Mouse (Mus musculus): ENCODE data around the gene Cactin. TPM values are rescaled to one million over a fixed set of nuclear protein-coding genes. Genes with fewer than 3 reads are reported as not detected.
A peak's percentile ranks its signal among the peaks of the same experiment; 100 is the strongest.

The Cactin gene
- polyA plus RNA-seq, 1 experiment from 2014 or later = 30.5 TPM

DNA sequence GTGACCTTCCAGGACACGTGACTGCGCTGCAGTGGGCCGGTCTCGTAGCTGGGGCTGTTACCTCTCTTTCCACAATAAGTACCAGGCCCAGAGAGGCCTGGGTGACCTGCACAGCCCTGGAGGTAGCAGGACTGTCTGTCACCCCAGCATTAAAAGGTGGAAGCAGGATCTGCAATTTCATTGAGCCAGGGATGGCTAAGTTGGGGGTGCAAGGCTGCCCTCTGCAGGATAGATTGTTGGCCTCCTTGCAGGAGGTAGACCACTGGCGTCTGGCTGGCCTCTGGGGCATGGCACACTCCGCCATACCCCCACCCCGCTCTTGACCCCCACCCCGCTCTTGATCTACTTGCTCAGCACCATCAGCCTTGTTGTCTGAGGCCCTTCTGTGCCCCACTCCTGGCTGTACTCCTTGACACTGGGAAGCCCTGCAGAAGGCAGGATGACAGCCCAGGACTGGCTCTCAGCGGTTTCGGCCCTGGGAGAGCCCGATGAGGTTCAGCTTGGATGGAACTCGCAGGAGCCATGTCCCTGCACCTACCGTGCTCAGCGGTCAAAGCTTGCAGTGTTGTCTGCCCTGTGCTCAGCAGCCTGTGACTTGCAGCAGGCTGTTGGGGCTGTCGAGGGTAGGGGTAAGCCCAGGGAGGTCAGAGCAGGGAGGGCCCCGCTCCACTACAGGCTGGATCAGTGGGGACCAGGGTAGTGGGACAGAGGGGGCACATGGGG, 4.4 kb upstream of the Cactin start:
- no peak for ATAC-seq (replicated peaks; ENCODE audit: insufficient number of reproducible peaks, low FRiP score, low TSS enrichment, low read depth)
- H3K27ac ChIP-seq (replicated peaks; ENCODE audit: low read depth, low read length) = no peak overlapping the region
- H3K4me2 ChIP-seq (ENCODE audit: low read depth, low read length) = peak overlapping the region; percentile 36
- H3K4me1 ChIP-seq (ENCODE audit: control insufficient read depth, insufficient read depth, low read length) = peaks cover 6% of the 10 kb centered on the region
- DNase-seq (ENCODE audit: low spot score) = peak; percentile 44
- no peaks in the 10 kb centered on the region for H3K27me3 ChIP-seq (ENCODE audit: control insufficient read depth, insufficient read depth, low read length)
- peaks cover 11% of the 10 kb centered on the region for H3K36me3 ChIP-seq (replicated peaks; ENCODE audit: control insufficient read depth, insufficient read depth, low read depth, low read length)
- WGBS = 44% methylated on average over 16 of the region's 16 CpGs
- no peaks in the 10 kb centered on the region for H3K9me3 ChIP-seq (replicated peaks; ENCODE audit: control insufficient read depth, low read length)
- H3K4me3 ChIP-seq (ENCODE audit: low read depth, low read length) = 0 out of 2 replicates have a peak overlapping the region, but pooled peaks have one; percentile 8
- H3K9ac ChIP-seq (replicated peaks; ENCODE audit: low read length) = peak overlapping the region; percentile 32; the same call in 1 of the 2 replicates

DNA sequence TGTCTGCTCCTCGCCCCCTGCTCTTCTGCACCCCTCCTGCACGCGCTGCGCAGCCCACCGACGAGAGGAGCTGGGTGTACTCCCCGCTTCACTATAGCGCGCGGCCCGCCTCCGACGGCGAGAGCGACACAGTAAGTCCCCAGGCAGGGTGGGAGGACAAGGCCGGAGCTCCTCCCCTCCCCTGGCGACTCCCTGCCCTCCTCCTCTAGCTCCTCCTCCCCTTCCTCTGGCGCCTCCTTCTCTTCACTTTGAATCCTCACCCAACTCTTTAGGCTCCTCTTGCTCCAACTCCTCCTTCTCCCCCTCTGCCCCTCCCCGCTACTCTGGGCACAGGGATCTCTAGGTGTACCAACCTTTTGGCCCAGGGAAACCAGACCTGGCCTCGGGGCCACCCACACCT, 3.6 kb upstream of the Cactin start:
- H3K27me3 ChIP-seq (ENCODE audit: control insufficient read depth, insufficient read depth, low read length) = no peaks in the 10 kb centered on the region
- peak overlapping the region; percentile 36 for H3K4me2 ChIP-seq (ENCODE audit: low read depth, low read length)
- H3K4me3 ChIP-seq (ENCODE audit: low read depth, low read length) = no peak overlapping the region
- DNase-seq (ENCODE audit: low spot score) (peak; percentile 50), ATAC-seq (replicated peaks; ENCODE audit: insufficient number of reproducible peaks, low FRiP score, low TSS enrichment, low read depth) (no peak)
- no peaks in the 10 kb centered on the region for H3K9me3 ChIP-seq (replicated peaks; ENCODE audit: control insufficient read depth, low read length)
- peak overlapping the region; percentile 32 for H3K9ac ChIP-seq (replicated peaks; ENCODE audit: low read length)
- H3K27ac ChIP-seq (replicated peaks; ENCODE audit: low read depth, low read length) = no peak overlapping the region
- H3K4me1 ChIP-seq (ENCODE audit: control insufficient read depth, insufficient read depth, low read length) = peaks cover 6% of the 10 kb centered on the region
- 14% methylated on average over 20 of the region's 20 CpGs for WGBS
- peaks cover 11% of the 10 kb centered on the region for H3K36me3 ChIP-seq (replicated peaks; ENCODE audit: control insufficient read depth, insufficient read depth, low read depth, low read length)

DNA sequence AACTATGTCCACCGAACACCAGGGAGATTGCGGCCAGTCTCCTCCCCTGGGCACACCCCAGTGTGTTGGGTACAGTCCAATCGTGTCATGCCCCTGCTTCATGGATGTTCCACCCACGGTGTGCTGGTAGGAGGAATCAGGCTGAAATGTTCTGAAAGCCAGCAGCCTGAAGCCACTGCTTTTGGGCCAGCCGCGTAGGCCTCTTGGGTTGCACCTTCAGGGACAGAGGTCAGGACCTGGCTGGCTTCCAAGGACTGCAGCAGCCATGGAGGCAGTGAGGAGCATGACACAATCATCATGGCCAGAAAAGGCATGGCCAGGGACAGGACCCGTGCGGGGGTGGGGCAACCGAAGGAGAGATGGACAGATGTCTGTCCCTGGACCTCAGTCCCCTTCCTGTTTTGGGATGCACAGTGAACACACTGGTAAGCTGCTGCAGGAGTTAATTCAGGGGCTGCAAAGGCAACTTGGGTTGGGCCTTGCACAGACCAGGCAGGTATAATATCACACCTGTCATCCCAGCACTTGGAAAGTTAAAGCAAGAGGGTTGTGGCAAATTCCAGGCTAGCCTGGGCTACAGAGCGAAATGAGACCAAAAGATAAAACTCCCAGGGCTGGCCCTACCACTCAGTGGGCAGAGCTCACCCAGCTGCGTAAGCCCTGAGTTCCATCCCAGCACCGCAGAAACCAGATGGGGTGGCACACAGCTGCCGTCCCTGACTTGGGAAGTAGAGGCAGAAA, 2.1 kb upstream of the Cactin start:
- H3K9me3 ChIP-seq (replicated peaks; ENCODE audit: control insufficient read depth, low read length) = no peaks in the 10 kb centered on the region
- peaks cover 6% of the 10 kb centered on the region for H3K4me1 ChIP-seq (ENCODE audit: control insufficient read depth, insufficient read depth, low read length)
- 93% methylated on average over 13 of the region's 13 CpGs for WGBS
- no peak overlapping the region; the same call in 1 of the 2 replicates for H3K9ac ChIP-seq (replicated peaks; ENCODE audit: low read length)
- H3K36me3 ChIP-seq (replicated peaks; ENCODE audit: control insufficient read depth, insufficient read depth, low read depth, low read length) = peaks cover 7% of the 10 kb centered on the region
- H3K4me2 ChIP-seq (ENCODE audit: low read depth, low read length) = no peak overlapping the region
- H3K27ac ChIP-seq (replicated peaks; ENCODE audit: low read depth, low read length) = no peak overlapping the region
- DNase-seq (ENCODE audit: low spot score) (no peak), ATAC-seq (replicated peaks; ENCODE audit: insufficient number of reproducible peaks, low FRiP score, low TSS enrichment, low read depth) (no peak)
- H3K27me3 ChIP-seq (ENCODE audit: control insufficient read depth, insufficient read depth, low read length) = no peaks in the 10 kb centered on the region
- peak overlapping the region; percentile 96; the same call in 1 of the 2 replicates for H3K4me3 ChIP-seq (ENCODE audit: low read depth, low read length)

DNA sequence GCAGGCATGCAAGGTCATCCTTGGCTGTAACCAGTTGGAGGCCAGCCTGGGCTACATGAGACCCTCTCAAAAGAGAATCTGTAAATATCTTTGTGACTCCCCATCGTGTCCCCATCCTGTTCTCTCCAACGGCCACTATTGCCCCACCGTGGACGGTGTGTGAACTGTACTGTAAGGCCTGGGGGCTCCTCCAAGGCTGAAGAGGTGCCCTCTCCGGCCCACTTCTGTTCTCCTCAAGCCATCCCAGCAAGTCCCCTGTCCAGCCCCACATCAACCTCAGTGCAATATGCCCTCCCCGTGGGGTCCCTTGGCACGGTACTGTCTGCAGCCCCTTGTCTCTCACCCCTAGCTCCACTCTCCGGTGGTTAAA, 1.6 kb upstream of the Cactin start:
- peaks cover 9% of the 10 kb centered on the region for H3K36me3 ChIP-seq (replicated peaks; ENCODE audit: control insufficient read depth, insufficient read depth, low read depth, low read length)
- no peak for DNase-seq (ENCODE audit: low spot score)

DNA sequence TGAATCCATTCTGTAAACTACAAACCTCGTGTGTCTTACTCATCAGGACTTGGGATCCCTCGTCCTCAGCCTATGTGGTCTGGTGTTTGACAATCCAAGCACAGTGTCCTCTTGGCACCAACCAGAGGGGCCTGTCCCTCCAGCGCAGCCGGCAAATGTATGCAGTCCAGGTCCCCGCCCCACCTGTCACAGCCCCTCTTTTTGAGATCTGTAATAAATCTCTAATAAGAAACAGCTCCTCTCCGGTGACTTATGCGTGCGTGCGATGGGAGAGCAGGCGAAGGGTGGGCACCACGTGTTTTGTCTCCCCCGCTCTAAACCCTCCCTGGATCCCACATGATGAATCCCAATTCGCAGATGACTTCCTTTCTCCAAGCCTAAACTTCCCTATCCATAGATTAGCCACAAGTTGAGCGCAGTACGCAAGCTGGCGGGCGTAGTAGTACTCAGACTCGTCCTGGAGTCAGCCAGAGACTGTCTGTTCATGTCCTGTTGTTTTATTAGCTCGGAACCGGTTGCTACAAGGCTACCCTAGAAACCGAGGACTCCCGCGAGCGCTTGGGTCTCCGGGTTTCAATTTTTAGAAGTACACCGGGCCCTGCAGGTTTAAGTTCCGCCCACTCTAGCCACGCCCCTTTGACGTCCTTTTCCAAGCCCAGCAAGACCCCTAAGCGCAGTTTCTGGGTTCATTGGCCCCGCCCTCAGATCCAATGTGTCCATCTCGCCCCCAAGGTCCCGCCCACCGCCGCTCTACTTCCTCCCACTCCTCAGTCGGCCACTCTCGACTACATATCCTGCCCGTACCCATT, 958 bp upstream of the Cactin start:
- DNase-seq (ENCODE audit: low spot score) (peak; percentile 99), ATAC-seq (replicated peaks; ENCODE audit: insufficient number of reproducible peaks, low FRiP score, low TSS enrichment, low read depth) (peak; percentile 5; the same call in 1 of the 2 replicates)
- H3K9me3 ChIP-seq (replicated peaks; ENCODE audit: control insufficient read depth, low read length) = no peaks in the 10 kb centered on the region
- 2% methylated on average over 38 of the region's 38 CpGs for WGBS
- peak overlapping the region; percentile 96 for H3K4me3 ChIP-seq (ENCODE audit: low read depth, low read length)
- H3K36me3 ChIP-seq (replicated peaks; ENCODE audit: control insufficient read depth, insufficient read depth, low read depth, low read length) = peaks cover 10% of the 10 kb centered on the region
- H3K27me3 ChIP-seq (ENCODE audit: control insufficient read depth, insufficient read depth, low read length) = no peaks in the 10 kb centered on the region
- peak overlapping the region; percentile 59 for H3K9ac ChIP-seq (replicated peaks; ENCODE audit: low read length)
- peak overlapping the region; percentile 53 for H3K4me2 ChIP-seq (ENCODE audit: low read depth, low read length)
- peak overlapping the region; percentile 68; the same call in 1 of the 2 replicates for H3K27ac ChIP-seq (replicated peaks; ENCODE audit: low read depth, low read length)
- H3K4me1 ChIP-seq (ENCODE audit: control insufficient read depth, insufficient read depth, low read length) = peaks cover 6% of the 10 kb centered on the region

More for the DNA sequence above, 1.6 kb upstream of the Cactin start:
- 31% methylated on average over 8 of the region's 8 CpGs for WGBS
- peak overlapping the region; percentile 96 for H3K4me3 ChIP-seq (ENCODE audit: low read depth, low read length)
- H3K27ac ChIP-seq (replicated peaks; ENCODE audit: low read depth, low read length) = peak overlapping the region; percentile 54; the same call in 1 of the 2 replicates
- H3K27me3 ChIP-seq (ENCODE audit: control insufficient read depth, insufficient read depth, low read length) = no peaks in the 10 kb centered on the region
- peak overlapping the region; percentile 59 for H3K9ac ChIP-seq (replicated peaks; ENCODE audit: low read length)
- peaks cover 6% of the 10 kb centered on the region for H3K4me1 ChIP-seq (ENCODE audit: control insufficient read depth, insufficient read depth, low read length)
- H3K9me3 ChIP-seq (replicated peaks; ENCODE audit: control insufficient read depth, low read length) = no peaks in the 10 kb centered on the region
- no peak for ATAC-seq (replicated peaks; ENCODE audit: insufficient number of reproducible peaks, low FRiP score, low TSS enrichment, low read depth)
- H3K4me2 ChIP-seq (ENCODE audit: low read depth, low read length) = peak overlapping the region; percentile 53

DNA sequence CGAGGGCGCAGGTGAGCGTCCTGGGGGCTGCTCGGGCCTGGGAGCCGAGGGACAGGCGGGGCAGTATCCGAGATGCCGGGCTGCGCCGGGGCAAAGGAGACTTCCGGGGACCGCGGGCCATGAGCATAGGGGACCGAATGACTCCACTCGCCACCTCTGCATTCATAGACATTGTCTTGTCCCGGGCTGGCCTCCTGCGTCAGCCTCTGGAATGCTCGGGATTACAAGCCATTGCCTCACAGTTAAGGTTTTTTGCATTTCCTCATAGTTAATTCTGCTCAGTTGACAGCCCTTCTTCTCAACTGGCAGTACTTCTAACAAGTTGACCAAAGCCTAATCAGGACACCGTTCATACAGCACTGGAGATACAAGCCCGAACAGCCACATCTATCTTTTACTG, 533 bp downstream of the Cactin start:
- peaks cover 6% of the 10 kb centered on the region for H3K4me1 ChIP-seq (ENCODE audit: control insufficient read depth, insufficient read depth, low read length)
- no peaks in the 10 kb centered on the region for H3K27me3 ChIP-seq (ENCODE audit: control insufficient read depth, insufficient read depth, low read length)
- peak overlapping the region; percentile 59 for H3K27ac ChIP-seq (replicated peaks; ENCODE audit: low read depth, low read length)
- peak overlapping the region; percentile 81 for H3K4me2 ChIP-seq (ENCODE audit: low read depth, low read length)
- peak overlapping the region; percentile 85 for H3K9ac ChIP-seq (replicated peaks; ENCODE audit: low read length)
- peak overlapping the region; percentile 96 for H3K4me3 ChIP-seq (ENCODE audit: low read depth, low read length)
- 3% methylated on average over 20 of the region's 20 CpGs for WGBS
- 0 out of 2 replicates have a peak, but pooled peaks have one; percentile 0 for ATAC-seq (replicated peaks; ENCODE audit: insufficient number of reproducible peaks, low FRiP score, low TSS enrichment, low read depth)
- no peak for DNase-seq (ENCODE audit: low spot score)
- H3K36me3 ChIP-seq (replicated peaks; ENCODE audit: control insufficient read depth, insufficient read depth, low read depth, low read length) = peaks cover 21% of the 10 kb centered on the region
- no peaks in the 10 kb centered on the region for H3K9me3 ChIP-seq (replicated peaks; ENCODE audit: control insufficient read depth, low read length)

DNA sequence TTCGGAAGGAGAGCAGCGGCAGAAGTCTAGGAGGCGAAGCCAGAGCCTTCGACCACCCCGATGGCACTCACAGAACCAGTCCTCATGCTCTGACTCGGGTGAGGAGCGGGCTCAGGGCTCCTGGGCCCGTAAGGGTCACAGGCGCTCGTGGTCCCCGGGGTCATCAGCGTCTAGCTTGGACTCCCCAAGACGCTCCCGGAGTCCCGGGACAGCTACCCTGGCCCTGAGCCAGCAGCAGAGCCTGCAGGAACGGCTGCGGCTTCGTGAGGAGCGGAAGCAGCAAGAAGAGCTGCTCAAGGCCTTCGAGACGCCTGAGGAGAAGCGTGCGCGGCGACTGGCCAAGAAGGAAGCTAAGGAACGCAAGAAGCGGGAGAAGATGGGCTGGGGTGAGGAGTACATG, 1.5 kb downstream of the Cactin start:
- ATAC-seq (replicated peaks; ENCODE audit: insufficient number of reproducible peaks, low FRiP score, low TSS enrichment, low read depth) (no peak), DNase-seq (ENCODE audit: low spot score) (no peak)
- Histone ChIP-seq H3K27ac (replicated peaks; ENCODE audit: low read depth, low read length) (no peak overlapping the region), H3K9ac (replicated peaks; ENCODE audit: low read length) (no peak overlapping the region), H3K27me3 (ENCODE audit: control insufficient read depth, insufficient read depth, low read length) (no peaks in the 10 kb centered on the region), H3K9me3 (replicated peaks; ENCODE audit: control insufficient read depth, low read length) (no peaks in the 10 kb centered on the region), H3K4me2 (ENCODE audit: low read depth, low read length) (no peak overlapping the region), H3K36me3 (replicated peaks; ENCODE audit: control insufficient read depth, insufficient read depth, low read depth, low read length) (peaks cover 27% of the 10 kb centered on the region), H3K4me3 (ENCODE audit: low read depth, low read length) (no peak overlapping the region), H3K4me1 (ENCODE audit: control insufficient read depth, insufficient read depth, low read length) (peaks cover 6% of the 10 kb centered on the region)
- 95% methylated on average over 27 of the region's 27 CpGs for WGBS

Data from embryonic facial prominence, embryonic 11.5 days (tissue).